Mouse (Mus musculus): ENCODE data around the gene Btg2. TPM values are rescaled to one million over a fixed set of nuclear protein-coding genes. Genes with fewer than 3 reads are reported as not detected.

Btg2 gene
- polyA plus RNA-seq, 1 experiment from 2014 or later, result 22.4 TPM

DNA sequence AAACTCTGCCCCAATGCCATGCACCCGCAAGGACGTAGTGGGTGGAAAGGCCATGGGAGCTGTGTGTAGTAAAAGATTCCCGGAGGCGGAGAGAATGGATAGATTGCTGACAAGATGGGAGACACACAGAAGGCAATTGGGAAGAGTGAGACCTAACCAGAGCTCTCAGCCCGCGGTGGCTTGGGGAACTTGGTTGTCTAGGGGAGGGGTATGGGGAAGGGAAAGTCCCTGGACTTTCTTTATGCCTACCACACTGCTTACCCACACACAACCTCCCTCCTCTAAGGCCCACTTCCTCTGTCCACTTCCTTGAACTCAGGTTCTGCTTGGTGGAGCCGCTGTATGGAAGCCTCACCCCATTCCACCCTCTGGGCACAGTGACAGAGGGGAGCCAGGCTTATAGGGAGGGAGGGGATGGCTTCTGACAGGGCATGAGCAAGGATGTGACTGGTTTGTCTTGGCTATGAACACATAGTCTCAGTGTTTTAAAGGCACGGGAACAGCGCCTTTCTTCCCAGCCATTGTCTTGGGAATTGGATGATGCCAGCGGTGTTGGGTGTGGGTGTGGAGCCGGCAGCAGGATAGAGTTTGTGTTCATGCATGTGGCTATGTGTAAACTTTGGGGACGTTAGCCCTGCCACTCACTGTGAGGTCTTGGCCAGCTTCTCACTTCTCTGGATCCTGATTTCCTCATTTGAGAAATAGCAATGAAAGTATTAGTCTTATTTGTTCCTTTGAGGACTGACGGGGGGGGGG lies 15.0 kb upstream of the Btg2 start:
- Histone ChIP-seq H3K27ac (ENCODE audit: low read depth, low read length) (peak overlapping the region; percentile 80), H3K27me3 (ENCODE audit: control insufficient read depth, insufficient read depth, low read length) (no peaks in the 10 kb centered on the region), H3K9ac (replicated peaks; ENCODE audit: low read depth, low read length) (peak overlapping the region; percentile 74; the same call in 1 of the 2 replicates), H3K9me3 (ENCODE audit: control insufficient read depth, low read length) (no peaks in the 10 kb centered on the region), H3K4me2 (ENCODE audit: low read depth, low read length) (peak overlapping the region; percentile 89; the same call in 1 of the 2 replicates), H3K4me1 (ENCODE audit: control insufficient read depth, insufficient read depth, low read length) (peaks cover 36% of the 10 kb centered on the region), H3K4me3 (ENCODE audit: low read depth, low read length) (no peak overlapping the region; the same call in 1 of the 2 replicates), H3K36me3 (ENCODE audit: control insufficient read depth, insufficient read depth, low read length) (no peaks in the 10 kb centered on the region)
- 62% methylated on average over 13 of the region's 13 CpGs for WGBS
- ATAC-seq (ENCODE audit: low read depth), result 0 out of 2 replicates have a peak, but pooled peaks have one; percentile 5

DNA sequence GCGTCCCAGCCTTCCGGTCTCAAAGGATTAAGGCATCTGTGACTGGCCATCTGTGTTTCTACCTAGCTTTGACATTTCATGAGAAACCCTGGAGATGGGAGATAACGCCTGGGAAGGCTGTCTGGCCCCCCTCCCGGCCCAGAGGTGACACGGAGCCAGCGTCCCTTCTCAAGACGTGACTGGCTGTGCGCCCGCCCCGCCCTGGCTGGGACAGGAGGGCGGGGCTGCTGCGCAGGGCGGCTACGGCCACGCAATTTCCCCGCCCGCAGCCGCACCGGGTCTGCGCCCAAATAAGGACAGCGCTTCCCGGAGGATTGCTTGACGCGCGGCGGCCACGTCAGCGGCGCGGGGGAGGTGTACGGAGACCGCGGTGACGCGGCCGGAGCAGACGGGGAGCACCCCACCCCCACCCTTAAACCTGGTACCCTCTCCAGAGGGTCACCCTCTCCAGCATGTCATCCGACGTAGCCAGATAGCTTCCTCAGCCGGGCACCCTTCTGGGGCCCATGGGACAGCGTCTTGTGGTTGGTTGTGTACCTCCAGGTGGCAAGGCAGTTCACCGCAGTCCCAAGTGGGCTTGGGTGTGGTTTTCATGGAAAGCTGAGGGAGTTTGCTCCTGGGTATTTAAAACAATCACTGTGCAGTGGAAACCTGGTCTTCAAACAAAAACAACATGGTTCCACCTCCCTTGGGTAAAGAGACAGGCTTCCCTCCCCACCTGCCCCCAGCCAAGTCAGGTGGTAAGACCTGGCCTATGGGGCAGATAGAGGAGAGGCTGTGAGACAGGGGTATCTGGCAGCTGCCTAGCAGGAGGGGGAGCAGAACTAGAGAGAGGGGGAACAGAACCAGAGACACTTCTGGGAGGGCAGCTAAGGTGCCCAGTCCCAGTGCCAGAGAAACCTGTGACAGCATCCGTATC lies 14.2 kb upstream of the Btg2 start:
- H3K4me3 ChIP-seq (ENCODE audit: low read depth, low read length), result peak overlapping the region; percentile 41
- peak overlapping the region; percentile 89 for H3K4me2 ChIP-seq (ENCODE audit: low read depth, low read length)
- H3K27ac ChIP-seq (ENCODE audit: low read depth, low read length), result peak overlapping the region; percentile 80
- peak overlapping the region; percentile 74 for H3K9ac ChIP-seq (replicated peaks; ENCODE audit: low read depth, low read length)
- H3K36me3 ChIP-seq (ENCODE audit: control insufficient read depth, insufficient read depth, low read length), result no peaks in the 10 kb centered on the region
- WGBS, result 2% methylated on average over 38 of the region's 43 CpGs
- H3K9me3 ChIP-seq (ENCODE audit: control insufficient read depth, low read length), result no peaks in the 10 kb centered on the region
- peak; percentile 83 for ATAC-seq (ENCODE audit: low read depth)
- peaks cover 29% of the 10 kb centered on the region for H3K4me1 ChIP-seq (ENCODE audit: control insufficient read depth, insufficient read depth, low read length)
- no peaks in the 10 kb centered on the region for H3K27me3 ChIP-seq (ENCODE audit: control insufficient read depth, insufficient read depth, low read length)

DNA sequence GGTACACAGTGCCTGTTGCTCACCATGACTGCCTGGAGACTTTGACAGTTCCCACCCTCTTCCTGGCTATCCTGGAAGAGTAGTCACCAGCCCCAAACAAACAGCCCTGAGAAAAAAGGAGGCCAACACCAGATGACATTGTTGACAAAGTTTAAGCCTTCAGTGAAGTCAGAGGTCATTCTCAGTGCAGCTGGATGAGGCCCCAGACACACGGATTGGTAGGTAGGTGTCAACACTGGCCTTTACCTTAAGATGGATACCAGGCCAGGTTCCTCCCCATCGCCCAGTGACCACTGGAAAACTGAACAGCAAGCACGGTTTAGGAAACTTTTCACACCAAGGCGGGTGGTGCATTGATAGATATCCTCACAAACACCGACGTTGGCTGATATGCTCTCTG lies 13.4 kb upstream of the Btg2 start:
- no peak for ATAC-seq (ENCODE audit: low read depth)
- WGBS, result 39% methylated on average over 6 of the region's 6 CpGs
- no peaks in the 10 kb centered on the region for H3K9me3 ChIP-seq (ENCODE audit: control insufficient read depth, low read length)
- H3K4me1 ChIP-seq (ENCODE audit: control insufficient read depth, insufficient read depth, low read length), result peaks cover 24% of the 10 kb centered on the region; the same call in 1 of the 2 replicates
- no peaks in the 10 kb centered on the region for H3K27me3 ChIP-seq (ENCODE audit: control insufficient read depth, insufficient read depth, low read length)
- H3K9ac ChIP-seq (replicated peaks; ENCODE audit: low read depth, low read length), result peak overlapping the region; percentile 74
- peak overlapping the region; percentile 80 for H3K27ac ChIP-seq (ENCODE audit: low read depth, low read length)
- peak overlapping the region; percentile 41; the same call in 1 of the 2 replicates for H3K4me3 ChIP-seq (ENCODE audit: low read depth, low read length)
- H3K36me3 ChIP-seq (ENCODE audit: control insufficient read depth, insufficient read depth, low read length), result no peaks in the 10 kb centered on the region
- H3K4me2 ChIP-seq (ENCODE audit: low read depth, low read length), result peak overlapping the region; percentile 89

DNA sequence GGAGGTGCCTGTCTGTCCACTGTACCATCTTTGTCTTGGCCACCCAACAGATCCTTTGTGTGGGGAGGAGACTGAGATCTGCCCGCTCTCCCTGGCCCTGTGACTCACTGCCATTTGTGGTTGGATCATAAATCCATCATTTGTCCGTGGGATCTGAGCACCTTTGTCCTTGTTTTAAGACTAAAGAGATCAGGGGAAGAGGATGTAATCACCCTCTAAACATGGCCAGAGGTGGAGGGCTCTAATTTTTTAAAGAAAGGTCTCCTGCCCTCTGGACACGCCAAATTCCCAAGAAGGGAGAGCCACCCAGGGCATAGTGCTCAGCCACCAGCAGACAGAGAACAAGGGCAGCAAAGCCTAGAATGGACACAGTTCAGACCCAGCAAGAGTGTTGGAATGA lies 12.9 kb upstream of the Btg2 start:
- Histone ChIP-seq H3K9ac (replicated peaks; ENCODE audit: low read depth, low read length) (no peak overlapping the region), H3K4me1 (ENCODE audit: control insufficient read depth, insufficient read depth, low read length) (peaks cover 20% of the 10 kb centered on the region; the same call in 1 of the 2 replicates), H3K9me3 (ENCODE audit: control insufficient read depth, low read length) (no peaks in the 10 kb centered on the region), H3K27ac (ENCODE audit: low read depth, low read length) (no peak overlapping the region), H3K4me2 (ENCODE audit: low read depth, low read length) (no peak overlapping the region), H3K36me3 (ENCODE audit: control insufficient read depth, insufficient read depth, low read length) (no peaks in the 10 kb centered on the region), H3K4me3 (ENCODE audit: low read depth, low read length) (no peak overlapping the region), H3K27me3 (ENCODE audit: control insufficient read depth, insufficient read depth, low read length) (no peaks in the 10 kb centered on the region)
- 67% methylated on average over 3 of the region's 3 CpGs for WGBS
- ATAC-seq (ENCODE audit: low read depth), result no peak

DNA sequence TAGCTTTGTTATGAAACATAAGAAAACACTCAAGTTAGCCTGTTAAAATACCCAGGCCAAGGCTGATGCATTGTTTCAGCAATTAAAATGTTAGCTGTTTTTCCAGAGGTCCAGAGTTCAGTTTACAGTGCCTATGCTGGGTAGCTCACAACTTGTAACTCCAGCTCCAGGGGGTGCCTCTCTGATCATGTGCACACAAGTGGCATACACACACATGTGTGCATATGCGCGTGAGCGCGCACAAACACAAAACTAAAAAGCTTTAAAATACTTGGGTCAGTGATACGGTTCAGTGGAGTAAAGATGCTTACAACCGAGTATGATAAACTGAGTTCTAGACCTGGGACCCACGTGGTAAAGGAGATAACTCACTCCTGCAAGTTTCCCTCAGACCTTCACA lies 10.2 kb upstream of the Btg2 start:
- Histone ChIP-seq H3K9me3 (ENCODE audit: control insufficient read depth, low read length) (no peaks in the 10 kb centered on the region), H3K9ac (replicated peaks; ENCODE audit: low read depth, low read length) (no peak overlapping the region), H3K36me3 (ENCODE audit: control insufficient read depth, insufficient read depth, low read length) (no peaks in the 10 kb centered on the region), H3K4me3 (ENCODE audit: low read depth, low read length) (no peak overlapping the region), H3K27me3 (ENCODE audit: control insufficient read depth, insufficient read depth, low read length) (no peaks in the 10 kb centered on the region), H3K4me2 (ENCODE audit: low read depth, low read length) (no peak overlapping the region), H3K27ac (ENCODE audit: low read depth, low read length) (no peak overlapping the region), H3K4me1 (ENCODE audit: control insufficient read depth, insufficient read depth, low read length) (0 out of 2 replicates have a peak, but pooled peaks cover 10% of the 10 kb centered on the region)
- no peak for ATAC-seq (ENCODE audit: low read depth)
- WGBS, result 88% methylated on average over 7 of the region's 7 CpGs

DNA sequence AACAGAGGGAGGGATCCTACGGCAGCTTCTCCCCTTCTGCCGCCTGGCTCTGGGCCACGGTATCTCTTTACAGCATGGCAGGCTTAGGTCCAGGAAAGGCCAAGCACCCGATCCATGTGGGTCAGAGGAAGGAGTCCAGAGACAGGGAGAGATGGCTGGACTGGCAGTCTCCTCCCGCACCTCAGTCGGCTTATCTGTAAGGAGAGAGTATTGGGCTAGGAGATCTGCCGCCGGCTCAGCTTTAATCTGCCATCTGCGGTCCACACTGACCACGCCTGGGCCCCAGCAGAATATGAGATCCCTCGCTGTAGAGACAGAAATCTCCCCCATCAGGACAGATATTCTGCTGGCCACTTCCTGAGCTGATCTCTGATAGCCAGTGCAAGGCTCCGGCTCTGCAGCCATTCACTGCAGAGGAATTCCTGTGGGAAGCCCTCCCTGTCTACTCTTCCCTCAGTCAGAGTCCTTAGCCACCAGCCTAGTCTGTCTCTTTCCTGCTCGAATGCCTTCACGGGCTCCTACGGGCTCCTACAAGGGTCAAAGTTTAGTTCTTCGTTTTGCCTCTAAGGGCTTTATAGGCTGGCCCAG lies 8.0 kb upstream of the Btg2 start:
- no peak for ATAC-seq (ENCODE audit: low read depth)
- H3K4me2 ChIP-seq (ENCODE audit: low read depth, low read length), result no peak overlapping the region
- H3K36me3 ChIP-seq (ENCODE audit: control insufficient read depth, insufficient read depth, low read length), result no peaks in the 10 kb centered on the region
- H3K9me3 ChIP-seq (ENCODE audit: control insufficient read depth, low read length), result no peaks in the 10 kb centered on the region
- 57% methylated on average over 16 of the region's 16 CpGs for WGBS
- no peak overlapping the region for H3K4me3 ChIP-seq (ENCODE audit: low read depth, low read length)
- H3K9ac ChIP-seq (replicated peaks; ENCODE audit: low read depth, low read length), result no peak overlapping the region
- H3K27ac ChIP-seq (ENCODE audit: low read depth, low read length), result no peak overlapping the region
- H3K27me3 ChIP-seq (ENCODE audit: control insufficient read depth, insufficient read depth, low read length), result no peaks in the 10 kb centered on the region
- H3K4me1 ChIP-seq (ENCODE audit: control insufficient read depth, insufficient read depth, low read length), result no peaks in the 10 kb centered on the region

DNA sequence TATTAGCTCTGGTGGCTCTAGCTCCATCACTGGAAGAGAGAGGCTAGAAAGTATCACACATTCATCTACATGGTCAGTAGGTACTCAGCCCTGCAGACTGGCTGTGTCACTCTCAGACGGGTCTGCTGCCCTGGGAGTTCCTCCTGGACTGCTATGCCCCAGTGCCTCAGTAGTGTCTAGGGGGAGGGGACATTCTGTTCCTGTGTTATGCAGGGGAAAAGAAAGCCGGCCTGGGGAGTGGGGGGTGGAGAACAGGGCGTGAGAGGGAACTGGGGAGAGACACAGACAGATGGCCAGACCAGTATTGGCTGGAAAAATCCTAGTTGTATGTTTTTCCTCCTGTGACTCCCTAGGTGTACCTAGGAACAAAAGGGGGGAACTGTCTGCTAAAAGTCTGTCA lies 7.1 kb upstream of the Btg2 start:
- Histone ChIP-seq H3K4me1 (ENCODE audit: control insufficient read depth, insufficient read depth, low read length) (no peaks in the 10 kb centered on the region), H3K27ac (ENCODE audit: low read depth, low read length) (no peak overlapping the region), H3K9ac (replicated peaks; ENCODE audit: low read depth, low read length) (no peak overlapping the region), H3K27me3 (ENCODE audit: control insufficient read depth, insufficient read depth, low read length) (no peaks in the 10 kb centered on the region), H3K36me3 (ENCODE audit: control insufficient read depth, insufficient read depth, low read length) (no peaks in the 10 kb centered on the region), H3K4me2 (ENCODE audit: low read depth, low read length) (no peak overlapping the region), H3K9me3 (ENCODE audit: control insufficient read depth, low read length) (no peaks in the 10 kb centered on the region), H3K4me3 (ENCODE audit: low read depth, low read length) (no peak overlapping the region)
- WGBS, result 12% methylated on average over 3 of the region's 3 CpGs
- ATAC-seq (ENCODE audit: low read depth), result 0 out of 2 replicates have a peak, but pooled peaks have one; percentile 14

DNA sequence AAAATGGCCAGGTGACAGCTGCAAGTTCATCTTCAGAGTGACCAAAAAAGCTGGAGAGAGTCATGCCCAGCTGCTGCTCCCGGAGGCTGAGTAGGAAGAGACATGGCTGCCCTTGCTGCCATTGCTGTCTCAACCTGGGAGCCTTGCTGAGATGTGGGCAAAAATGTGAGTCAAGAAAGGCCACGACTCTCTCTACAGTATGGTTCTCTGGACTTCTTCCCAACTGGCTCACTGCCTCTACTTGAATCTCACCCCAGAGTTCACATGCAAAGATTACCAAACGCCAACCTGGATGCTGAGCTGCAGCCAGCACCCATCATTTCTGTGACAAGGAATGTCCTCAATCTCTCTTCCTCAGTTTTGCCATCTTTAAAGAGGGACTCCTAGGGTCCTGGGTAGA lies 5.2 kb upstream of the Btg2 start:
- ATAC-seq (ENCODE audit: low read depth), result no peak
- 90% methylated on average over 3 of the region's 3 CpGs for WGBS
- H3K4me2 ChIP-seq (ENCODE audit: low read depth, low read length), result no peak overlapping the region
- no peak overlapping the region for H3K27ac ChIP-seq (ENCODE audit: low read depth, low read length)
- H3K4me1 ChIP-seq (ENCODE audit: control insufficient read depth, insufficient read depth, low read length), result no peaks in the 10 kb centered on the region
- no peaks in the 10 kb centered on the region for H3K9me3 ChIP-seq (ENCODE audit: control insufficient read depth, low read length)
- H3K4me3 ChIP-seq (ENCODE audit: low read depth, low read length), result no peak overlapping the region
- H3K27me3 ChIP-seq (ENCODE audit: control insufficient read depth, insufficient read depth, low read length), result no peaks in the 10 kb centered on the region
- H3K9ac ChIP-seq (replicated peaks; ENCODE audit: low read depth, low read length), result no peak overlapping the region
- no peaks in the 10 kb centered on the region for H3K36me3 ChIP-seq (ENCODE audit: control insufficient read depth, insufficient read depth, low read length)
